10 mouse cellular contexts compared by ENCODE assay signal in genomic region chr9:67209451-67209850, GRCm38 (mm10).
"Had no signal": no experiment of that assay in that cellular context is flagged by ENCODE, and none has a peak within 500 bp of the region (broad histone marks: within the 10 kb centered on the region; RNA-seq: fewer than 3 reads in every experiment).

No protein-coding gene starts in this region.

- H3K4me2 ChIP-seq: kidney, embryonic 15.5 days; limb, embryonic 13.5 days; midbrain, embryonic 13.5 days had no signal

- H3K4me1 ChIP-seq: midbrain, embryonic 13.5 days had no signal

- ATAC-seq: midbrain, embryonic 13.5 days had no signal

- H3K9me3 ChIP-seq: kidney, embryonic 15.5 days; limb, embryonic 13.5 days; midbrain, embryonic 13.5 days had no signal

- H3K27ac ChIP-seq: limb, embryonic 13.5 days; liver, embryonic 14.5 days; midbrain, embryonic 13.5 days had no signal

- H3K36me3 ChIP-seq: kidney, embryonic 15.5 days; limb, embryonic 13.5 days; midbrain, embryonic 13.5 days had no signal

- DNase-seq: kidney, postnatal 14 days; left cerebral cortex, postnatal 4 days; lung, adult 18-20 months; lung, postnatal 36 days; thymus, adult 2 months; thymus, postnatal 25 days had no signal

- H3K9ac ChIP-seq: kidney, embryonic 15.5 days; limb, embryonic 13.5 days; liver, embryonic 14.5 days; midbrain, embryonic 13.5 days had no signal

- H3K27me3 ChIP-seq: kidney, embryonic 15.5 days; limb, embryonic 13.5 days; midbrain, embryonic 13.5 days had no signal

- H3K4me3 ChIP-seq: kidney, embryonic 15.5 days; limb, embryonic 13.5 days; midbrain, embryonic 13.5 days had no signal
